Comparison of ENCODE assay signal across 14 mouse cellular contexts in the genomic region with DNA sequence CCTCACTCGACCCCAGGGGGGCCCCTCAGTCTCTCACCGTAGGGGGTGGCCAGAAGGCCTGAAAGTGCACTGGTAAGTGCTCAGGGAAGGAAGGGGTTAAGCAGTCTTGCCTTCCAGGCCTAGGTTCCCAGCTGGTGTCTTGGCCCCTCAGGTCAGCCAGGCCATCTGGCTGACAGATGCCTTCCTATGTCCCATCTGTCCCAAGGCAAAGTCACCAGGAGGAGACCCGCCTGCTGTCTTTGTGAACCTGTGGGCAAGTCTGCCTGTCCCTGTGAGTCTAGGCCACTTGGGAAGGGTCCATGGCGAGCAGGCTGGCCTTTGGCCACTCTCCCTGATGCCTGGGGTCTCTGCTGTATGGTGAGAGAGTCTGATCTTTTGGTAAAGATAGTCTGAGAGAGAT. TPM values are rescaled to one million over a fixed set of nuclear protein-coding genes. Genes with fewer than 3 reads are reported as not detected.
DNase-seq lines count a peak whose midpoint lies in the region; ATAC-seq lines count a peak whose summit lies in the region.
"Had no signal": no experiment of that assay in that cellular context is flagged by ENCODE, and none has a peak within 500 bp of the region (broad histone marks: within the 10 kb centered on the region; RNA-seq: fewer than 3 reads in every experiment).

No protein-coding gene starts in this region.

- H3K9me3 ChIP-seq in forebrain, embryonic 12.5 days, result no peaks in the 10 kb centered on the region
- H3K9me3 ChIP-seq in forebrain, embryonic 15.5 days, result no peaks in the 10 kb centered on the region
- no peaks in the 10 kb centered on the region for H3K9me3 ChIP-seq in midbrain, embryonic 13.5 days
- H3K9me3 ChIP-seq: embryonic facial prominence, embryonic 15.5 days had no signal

- no peak for ATAC-seq in forebrain, embryonic 12.5 days (ENCODE audit: low FRiP score)
- no peak for ATAC-seq in forebrain, embryonic 15.5 days (replicated peaks)
- peak; percentile 25; the same call in 1 of the 2 replicates for ATAC-seq in midbrain, embryonic 13.5 days

- no peak overlapping the region for H3K4me3 ChIP-seq in forebrain, embryonic 12.5 days (replicated peaks)
- H3K4me3 ChIP-seq in forebrain, embryonic 15.5 days, result no peak overlapping the region
- H3K4me3 ChIP-seq in brown adipose tissue, adult 24 weeks (ENCODE audit: insufficient read depth, low read depth, low read length), result no peak overlapping the region
- no peak overlapping the region for H3K4me3 ChIP-seq in midbrain, embryonic 13.5 days (replicated peaks)
- H3K4me3 ChIP-seq: embryonic facial prominence, embryonic 15.5 days had no signal

- peak; percentile 72 for DNase-seq in embryo, embryonic 9.5 days (ENCODE audit: extremely low spot score)
- no peak for DNase-seq in lung, postnatal 25 days (ENCODE audit: low spot score)
- no peak for DNase-seq in gastrocnemius, adult 18-20 months (ENCODE audit: low spot score)
- no peak for DNase-seq in thymus, postnatal 25 days
- DNase-seq: adrenal gland, postnatal 10 days; lung, embryonic 14.5 days had no signal

- H3K4me2 ChIP-seq in forebrain, embryonic 12.5 days, result no peak overlapping the region
- no peak overlapping the region for H3K4me2 ChIP-seq in forebrain, embryonic 15.5 days (replicated peaks)
- no peak overlapping the region for H3K4me2 ChIP-seq in midbrain, embryonic 13.5 days (replicated peaks)
- H3K4me2 ChIP-seq: embryonic facial prominence, embryonic 15.5 days; lung, embryonic 14.5 days had no signal

- H3K36me3 ChIP-seq in forebrain, embryonic 12.5 days (replicated peaks), result no peaks in the 10 kb centered on the region
- no peaks in the 10 kb centered on the region for H3K36me3 ChIP-seq in forebrain, embryonic 15.5 days
- H3K36me3 ChIP-seq in midbrain, embryonic 13.5 days, result no peaks in the 10 kb centered on the region
- H3K36me3 ChIP-seq: embryonic facial prominence, embryonic 15.5 days had no signal

- H3K27me3 ChIP-seq in forebrain, embryonic 12.5 days, result no peaks in the 10 kb centered on the region
- no peaks in the 10 kb centered on the region for H3K27me3 ChIP-seq in forebrain, embryonic 15.5 days
- H3K27me3 ChIP-seq in midbrain, embryonic 13.5 days, result 0 out of 2 replicates have a peak, but pooled peaks cover 2% of the 10 kb centered on the region
- H3K27me3 ChIP-seq: embryonic facial prominence, embryonic 15.5 days had no signal

- 0 out of 2 replicates have a peak overlapping the region, but pooled peaks have one; percentile 21 for H3K27ac ChIP-seq in forebrain, embryonic 12.5 days
- no peak overlapping the region for H3K27ac ChIP-seq in forebrain, embryonic 15.5 days (replicated peaks)
- H3K27ac ChIP-seq in brown adipose tissue, adult 24 weeks (replicated peaks; ENCODE audit: low read depth, low read length), result 0 out of 2 replicates have a peak overlapping the region, but pooled peaks have one; percentile 55
- peak overlapping the region; percentile 47 for H3K27ac ChIP-seq in midbrain, embryonic 13.5 days
- H3K27ac ChIP-seq: embryonic facial prominence, embryonic 15.5 days had no signal

- no peak overlapping the region for H3K9ac ChIP-seq in forebrain, embryonic 12.5 days
- no peak overlapping the region for H3K9ac ChIP-seq in forebrain, embryonic 15.5 days (replicated peaks)
- no peak overlapping the region for H3K9ac ChIP-seq in midbrain, embryonic 13.5 days (replicated peaks)
- H3K9ac ChIP-seq: embryonic facial prominence, embryonic 15.5 days; lung, embryonic 14.5 days had no signal

- WGBS in forebrain, embryonic 12.5 days, result 47% methylated on average over 4 of the region's 4 CpGs
- WGBS in forebrain, embryonic 15.5 days, result 42% methylated on average over 4 of the region's 4 CpGs
- 27% methylated on average over 4 of the region's 4 CpGs for WGBS in midbrain, embryonic 13.5 days

- H3K4me1 ChIP-seq in forebrain, embryonic 12.5 days, result peaks cover 18% of the 10 kb centered on the region
- peaks cover 9% of the 10 kb centered on the region for H3K4me1 ChIP-seq in forebrain, embryonic 15.5 days
- H3K4me1 ChIP-seq in brown adipose tissue, adult 24 weeks (ENCODE audit: control insufficient read depth, insufficient read depth, insufficient read length, low read length), result peaks cover 58% of the 10 kb centered on the region
- H3K4me1 ChIP-seq in midbrain, embryonic 13.5 days (replicated peaks), result peaks cover 17% of the 10 kb centered on the region

RNA-seq across cellular contexts. Expression of a gene that starts 12.5 kb away (rescaled TPM):
- not detected in 2 replicates for polyA plus RNA-seq in forebrain, embryonic 12.5 days (2016; fragmentation: Nextera tagmentation; extraction: Ambion mirVana)
- polyA plus RNA-seq in forebrain, embryonic 15.5 days (2015; fragmentation: Nextera tagmentation; extraction: Ambion mirVana), result not detected in 2 replicates
- polyA plus RNA-seq in brown adipose tissue, adult 24 weeks (2012; ENCODE audit: insufficient read depth, insufficient read length, missing spikeins), result not detected in 2 replicates
- polyA plus RNA-seq in midbrain, embryonic 13.5 days (2015; fragmentation: Nextera tagmentation; extraction: Ambion mirVana), result not detected in 2 replicates
- total RNA-seq in gastrocnemius, adult 18-20 months (2021), result not detected
- total RNA-seq: adrenal gland, postnatal 10 days; layer of hippocampus, adult 8-10 months had no signal
- polyA plus RNA-seq: embryonic facial prominence, embryonic 15.5 days; gonadal fat pad, adult 2 months; intestine, embryonic 14.5 days; lung, embryonic 14.5 days had no signal

RNA-seq across cellular contexts. Expression of a gene that starts 32.2 kb away (rescaled TPM):
- polyA plus RNA-seq in forebrain, embryonic 12.5 days (2016; fragmentation: Nextera tagmentation; extraction: Ambion mirVana), result 19.0 and 19.3 TPM in 2 replicates
- polyA plus RNA-seq in forebrain, embryonic 15.5 days (2015; fragmentation: Nextera tagmentation; extraction: Ambion mirVana), result 27.7 and 29.5 TPM in 2 replicates
- 72.9 and 74.8 TPM in 2 replicates for polyA plus RNA-seq in brown adipose tissue, adult 24 weeks (2012; ENCODE audit: insufficient read depth, insufficient read length, missing spikeins)
- 18.0 and 20.0 TPM in 2 replicates for polyA plus RNA-seq in midbrain, embryonic 13.5 days (2015; fragmentation: Nextera tagmentation; extraction: Ambion mirVana)
- 10 to 100 TPM; 57.6 to 64.8 TPM for total RNA-seq in gastrocnemius, adult 18-20 months (2021)
